Mouse (Mus musculus) liver, adult 2 months (tissue): ENCODE measurements at regions not wholly inside any gene's neighbourhood (a gene's known extent, or its start where the extent isn't known, plus 50 kb on each side); places are given as distances from the start of the nearest gene placed in this dataset.

Source experiments
- CTCF ChIP-seq: fragments of 200-500 bp; IDR thresholded peaks from 2 replicates; pipeline ENCODE4 v1.5.1; 2011; ENCODE audit warnings: low read depth, low read length, control low read depth
- POLR2A ChIP-seq: fragments of 200-500 bp; IDR thresholded peaks from 2 replicates; pipeline ENCODE4 v1.6.1; 2011; ENCODE audit warnings: low read length, control low read depth; ENCODE audit not compliant: insufficient read depth; ENCODE audit errors: extremely low read depth

GRCm38 (mm10) chr12:5770531-5770930 lies 395.0 kb upstream of the Klhl29 start:
- TF ChIP-seq CTCF (no peak), POLR2A (no peak)
